Mouse (Mus musculus): ENCODE data around the gene Ctnnbl1. TPM values are rescaled to one million over a fixed set of nuclear protein-coding genes. Genes with fewer than 3 reads are reported as not detected.

Ctnnbl1 gene
- 24.0 and 24.2 TPM in 2 replicates for polyA plus RNA-seq (2015; fragmentation: Nextera tagmentation; extraction: Ambion mirVana)

DNA sequence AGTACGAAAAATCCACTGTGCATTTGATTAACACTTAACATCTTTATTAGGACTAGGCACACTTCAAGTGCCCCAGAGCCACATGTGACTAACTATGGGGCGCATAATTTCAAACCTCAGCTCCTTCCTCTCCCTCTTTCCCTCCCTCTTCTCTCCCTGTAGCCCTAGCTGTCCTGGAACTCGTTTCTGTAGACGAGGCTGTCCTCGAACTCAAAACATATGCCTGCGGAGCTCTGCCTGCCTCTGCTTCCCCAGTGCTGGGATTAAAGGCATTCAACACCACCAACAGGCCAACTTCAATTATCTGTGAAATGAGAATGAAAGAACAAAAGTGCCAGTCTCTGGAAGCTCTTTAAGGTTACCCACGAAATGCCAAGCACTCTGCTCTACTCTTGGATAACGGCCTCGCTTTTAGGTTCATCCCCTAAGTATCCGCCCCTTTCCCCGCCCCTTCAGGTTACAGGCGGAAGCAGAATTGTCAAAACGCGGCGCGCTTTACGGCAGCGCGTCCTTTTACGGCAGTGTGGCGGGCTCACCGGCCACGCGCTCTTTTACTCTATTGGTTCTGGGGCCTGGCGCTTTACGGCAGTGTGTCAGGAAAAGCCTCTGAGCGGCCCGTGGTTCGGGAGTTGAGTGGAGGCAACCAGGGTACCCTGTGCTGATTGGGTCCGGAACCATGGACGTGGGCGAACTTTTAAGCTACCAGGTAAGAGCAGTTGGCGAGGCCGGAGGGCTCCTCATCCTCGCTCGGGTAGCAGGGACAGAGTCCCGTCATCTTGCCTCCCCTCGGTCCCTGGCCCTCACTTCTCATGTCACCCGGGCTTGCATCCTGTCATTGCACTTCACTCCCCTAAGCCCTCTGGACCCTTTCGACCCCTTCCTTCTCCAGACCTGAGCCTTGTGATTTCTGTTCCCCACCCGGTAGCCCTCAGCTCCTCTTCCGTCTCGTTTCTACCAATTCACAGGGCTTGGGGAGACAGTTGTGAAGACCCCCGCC lies at the start of gene Ctnnbl1:
Ctnnbl1 (plus strand) TSS at position 548 of the 997 bp plus-strand sequence.

DNA sequence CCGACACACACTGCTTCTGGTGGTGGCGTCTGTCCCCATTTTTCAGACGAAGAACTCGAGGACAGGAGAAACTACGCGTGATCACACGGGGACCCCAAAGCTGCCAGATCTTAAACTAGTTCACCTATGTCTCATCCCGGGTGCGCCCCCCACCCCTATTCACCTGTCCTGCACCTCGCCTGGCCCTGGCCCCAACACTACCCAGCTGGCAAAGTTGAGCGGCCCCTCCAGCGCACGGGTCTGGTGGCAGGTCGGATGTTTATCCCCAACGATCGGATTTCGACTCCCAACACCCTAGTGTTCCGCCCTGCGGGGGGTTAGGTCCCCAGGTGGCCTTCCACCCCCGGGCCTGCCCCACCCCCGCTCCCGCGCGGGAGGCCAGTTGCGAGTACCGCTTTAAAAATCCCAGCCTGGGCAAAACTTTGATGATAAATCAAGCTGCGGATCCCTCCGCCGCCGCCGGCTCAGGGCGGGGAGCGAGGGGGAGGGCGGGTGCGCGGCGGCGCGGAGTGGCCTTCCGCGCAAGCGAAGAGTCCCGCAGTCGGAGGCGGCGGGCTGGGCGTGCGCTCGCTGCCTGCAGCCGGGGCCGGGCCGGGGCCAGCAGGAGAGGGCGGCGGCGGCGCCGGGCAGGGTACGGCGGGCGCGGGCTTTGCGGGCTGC lies 177.0 kb downstream of the Ctnnbl1 start, which contains the start of gene Vstm2l:
Vstm2l (plus strand) TSS at position 549 of the 660 bp plus-strand sequence.

Other genes starting within 250 kb of the Ctnnbl1 start
- 54.6 and 65.5 TPM in 2 replicates for gene Nnat, start 177.3 kb upstream of the Ctnnbl1 start, polyA plus RNA-seq (2015; fragmentation: Nextera tagmentation; extraction: Ambion mirVana)
- 41.9 and 47.0 TPM in 2 replicates for gene Blcap, start 166.1 kb upstream of the Ctnnbl1 start, polyA plus RNA-seq (2015; fragmentation: Nextera tagmentation; extraction: Ambion mirVana)
- not detected in 2 replicates for gene Vstm2l, start 177.3 kb downstream of the Ctnnbl1 start, polyA plus RNA-seq (2015; fragmentation: Nextera tagmentation; extraction: Ambion mirVana)